Mouse (Mus musculus) induced T-regulatory cell, adult 2 months (primary cell): Measurements from ENCODE around the gene Sept8.
A peak's percentile ranks its signal among the peaks of the same experiment; 100 is the strongest.

Source experiments
- DNase-seq: peaks from one replicate; pipeline ENCODE4 v3.0.0-alpha.2; 2012; ENCODE audit warnings: low read depth

Sept8 gene

DNA sequence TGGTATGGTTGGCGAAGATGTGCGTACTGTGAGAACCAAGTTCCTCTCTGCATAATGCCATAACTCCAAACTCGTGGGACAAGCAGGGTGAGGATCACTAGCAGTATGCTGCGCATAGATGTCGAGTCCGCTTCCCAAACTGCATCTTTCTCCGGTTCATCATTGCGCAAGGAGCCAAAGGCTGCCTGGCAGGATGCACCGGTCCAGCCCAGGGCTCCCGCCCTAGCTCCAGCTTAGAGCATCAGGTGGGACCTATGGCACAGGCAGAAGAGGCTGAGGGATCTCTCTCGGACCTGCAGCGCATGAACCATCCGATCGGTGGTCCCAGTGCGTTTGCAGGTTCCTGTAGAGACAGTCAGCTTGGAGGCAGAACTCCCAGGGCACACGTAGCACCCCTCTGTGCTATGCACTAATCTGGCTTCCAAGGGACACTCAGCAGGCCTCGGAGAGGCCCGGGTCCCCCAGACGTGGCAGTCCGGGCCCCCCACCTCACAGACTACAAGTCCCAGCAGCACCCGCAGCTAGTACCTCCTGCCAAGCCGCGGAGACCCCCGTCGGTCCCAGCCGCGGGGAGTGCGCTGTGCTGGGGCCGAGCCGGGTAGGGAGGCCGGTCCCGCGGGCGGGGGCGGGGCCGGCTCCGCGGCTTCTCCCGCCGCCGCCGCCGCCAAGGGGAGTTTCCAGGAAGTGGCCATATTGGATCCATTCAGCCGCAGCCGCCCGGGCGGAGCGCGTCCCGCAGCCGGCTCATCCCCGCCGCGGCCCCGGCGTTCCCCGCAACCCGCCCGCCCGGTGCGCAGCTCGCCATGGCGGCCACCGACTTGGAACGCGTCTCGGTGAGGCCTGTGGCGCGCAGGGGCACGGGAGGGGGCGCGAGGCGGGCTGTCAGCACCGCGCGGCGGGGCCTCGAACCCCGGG lies at the start of gene Sept8:
Gene Sept8, plus strand, starts transcription at position 51 of the 915 bp plus-strand sequence.
- peak; percentile 71 for DNase-seq

- DNase-seq: no peak
Observed at GRCm38 (mm10) chr11:53469294-53469967, 49.6 kb upstream of the Sept8 start.

DNA sequence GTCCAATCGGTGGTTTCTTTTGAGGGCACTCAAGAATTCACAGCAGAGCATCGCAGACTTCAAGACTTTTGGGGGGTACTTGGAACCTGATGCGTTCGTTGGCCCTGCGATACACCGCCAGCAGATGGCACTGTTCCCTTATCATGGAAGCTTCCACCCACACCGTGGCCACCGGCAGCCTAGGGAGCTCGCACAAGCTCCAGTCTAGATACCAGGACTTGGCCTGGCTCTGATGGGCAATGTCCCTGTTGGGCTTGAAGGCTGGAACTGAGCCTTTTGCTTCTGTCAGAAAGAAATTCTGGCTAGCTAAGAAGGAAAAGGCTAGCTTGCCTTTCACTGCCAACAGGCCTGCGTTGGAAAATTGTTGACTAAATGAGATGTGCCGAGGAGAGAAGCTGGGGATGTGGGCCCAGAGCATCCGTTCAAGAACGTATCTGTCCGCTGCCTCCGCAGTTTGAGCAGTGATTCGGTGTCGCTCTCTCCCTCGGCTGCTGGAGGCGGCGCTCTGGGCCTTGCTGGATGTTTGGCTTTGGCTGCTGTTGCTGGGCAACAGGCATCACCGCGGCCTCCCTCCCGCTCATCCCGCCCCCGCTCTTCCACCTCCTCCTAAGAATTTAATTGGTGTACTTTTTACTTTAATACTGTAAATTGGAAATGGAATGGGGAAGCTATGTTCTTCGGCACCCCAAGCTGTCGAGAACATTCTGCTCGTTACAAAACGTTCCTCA lies 48.9 kb upstream of the Sept8 start, which contains the start of gene Gm9837:
Gene Gm9837, minus strand, starts transcription at position 512 of the 728 bp plus-strand sequence.
- peak; percentile 91 for DNase-seq

GRCm38 (mm10) chr11:53472709-53473108 lies 46.3 kb upstream of the Sept8 start:
- no peak for DNase-seq

DNA sequence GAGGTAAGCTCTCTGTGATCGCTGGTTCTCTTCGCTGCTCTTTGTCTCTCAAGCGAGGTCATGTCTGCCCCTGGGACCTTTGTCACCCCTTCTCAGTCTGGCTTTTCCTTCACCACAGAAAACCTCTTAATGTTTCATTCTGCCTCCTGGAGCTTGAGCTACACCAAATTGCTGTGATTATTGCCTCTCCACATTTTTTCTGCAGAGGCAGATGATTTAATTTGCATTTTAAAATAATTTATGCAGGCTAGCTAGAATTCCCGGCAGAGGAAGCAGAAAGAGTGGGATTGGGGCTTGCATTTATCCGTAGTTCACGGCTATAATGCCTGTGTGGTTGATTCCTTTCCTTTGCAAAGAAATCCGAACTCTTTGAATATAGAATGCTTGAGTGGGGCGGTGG lies 43.4 kb upstream of the Sept8 start:
- no peak for DNase-seq

DNA sequence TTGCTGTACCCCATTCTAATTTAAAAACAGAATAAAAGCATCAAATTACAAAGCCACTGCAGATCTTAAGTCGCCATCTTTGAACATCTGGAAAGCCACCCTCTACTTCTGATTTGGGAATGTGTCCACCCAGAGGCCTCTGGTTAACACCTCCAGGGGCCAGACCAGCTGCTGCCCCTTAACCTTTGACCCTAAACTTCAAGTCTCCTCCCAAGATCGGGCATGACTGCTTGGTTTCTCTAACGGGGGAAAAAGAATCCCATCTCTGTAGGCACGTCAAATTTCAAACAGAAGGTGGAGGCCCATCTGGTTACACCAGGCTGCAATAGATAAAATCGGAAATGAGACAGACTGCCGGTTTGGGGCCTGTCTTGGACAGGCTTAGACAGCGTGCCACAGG lies 41.2 kb upstream of the Sept8 start:
- DNase-seq: no peak

DNA sequence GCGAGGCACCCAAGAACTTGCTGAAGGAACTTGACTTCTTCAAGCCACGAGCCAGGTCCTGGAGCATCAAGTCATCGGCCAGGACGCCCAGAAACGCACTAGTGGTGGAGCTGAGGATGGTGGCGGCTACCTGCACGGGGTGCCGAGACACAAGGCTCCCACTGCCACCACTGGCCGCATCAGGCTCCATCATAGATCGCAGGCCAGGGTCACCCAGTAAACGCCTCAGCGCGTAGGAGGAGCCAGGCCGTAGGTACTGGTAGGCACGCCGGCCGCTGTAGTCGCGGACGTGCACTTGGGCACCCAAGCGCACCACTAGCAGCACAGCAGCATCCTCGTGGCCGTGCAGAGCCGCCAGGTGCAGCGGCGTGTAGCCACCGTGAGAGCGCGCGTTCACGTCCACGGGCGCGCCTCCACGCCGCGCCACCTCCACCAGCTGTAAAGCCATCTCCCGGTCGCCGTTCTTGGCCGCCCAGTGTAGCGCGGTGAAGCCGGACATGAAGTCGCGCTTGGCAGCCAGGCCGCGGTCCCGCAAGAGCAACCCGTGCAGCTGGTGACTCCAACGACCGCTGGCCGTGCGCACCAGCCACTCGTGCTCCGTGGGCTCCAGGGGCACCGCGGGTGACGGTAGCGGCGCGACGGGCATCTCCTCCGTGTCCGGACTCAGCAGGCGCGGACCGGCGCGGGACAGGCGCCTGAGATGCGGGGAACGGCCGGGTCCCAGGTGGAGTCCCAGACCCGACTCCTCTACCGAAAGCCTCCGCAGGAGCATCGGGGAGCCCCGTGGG lies 40.5 kb upstream of the Sept8 start:
- no peak for DNase-seq

- DNase-seq: no peak
Observed at GRCm38 (mm10) chr11:53479171-53479782, 39.8 kb upstream of the Sept8 start.

DNA sequence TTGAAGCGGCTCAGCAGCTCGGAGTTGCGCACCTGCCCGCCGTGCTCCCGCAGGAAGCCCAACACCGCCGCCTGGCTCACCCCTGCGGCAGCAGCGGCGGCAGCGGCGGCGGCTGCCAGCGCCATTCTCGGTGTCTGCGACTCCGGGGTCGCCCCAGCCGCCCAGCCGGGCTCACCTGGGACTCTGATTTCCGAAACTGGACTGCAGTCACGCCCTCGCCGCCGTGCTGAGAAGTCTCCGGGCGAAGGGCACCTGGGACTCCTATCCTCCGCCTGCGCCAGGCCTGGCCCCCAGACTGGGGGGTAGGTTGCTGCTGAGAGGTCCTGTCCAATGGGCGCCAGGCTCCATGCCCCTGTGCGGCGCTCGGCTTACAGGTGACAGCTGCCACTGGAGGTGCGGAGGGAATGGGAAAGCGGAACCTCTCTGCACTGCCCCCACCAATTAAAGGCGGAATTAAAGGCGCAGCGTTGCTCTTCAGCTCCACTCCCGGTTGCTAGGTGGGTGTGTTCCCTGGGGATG lies 39.2 kb upstream of the Sept8 start, which contains the start of the genes Gm9945 and Sowaha:
Gene Gm9945, plus strand, starts transcription at position 384 of the 519 bp plus-strand sequence.
Gene Sowaha, minus strand, starts transcription at position 492 of the 519 bp plus-strand sequence.
- DNase-seq: peak; percentile 18

DNA sequence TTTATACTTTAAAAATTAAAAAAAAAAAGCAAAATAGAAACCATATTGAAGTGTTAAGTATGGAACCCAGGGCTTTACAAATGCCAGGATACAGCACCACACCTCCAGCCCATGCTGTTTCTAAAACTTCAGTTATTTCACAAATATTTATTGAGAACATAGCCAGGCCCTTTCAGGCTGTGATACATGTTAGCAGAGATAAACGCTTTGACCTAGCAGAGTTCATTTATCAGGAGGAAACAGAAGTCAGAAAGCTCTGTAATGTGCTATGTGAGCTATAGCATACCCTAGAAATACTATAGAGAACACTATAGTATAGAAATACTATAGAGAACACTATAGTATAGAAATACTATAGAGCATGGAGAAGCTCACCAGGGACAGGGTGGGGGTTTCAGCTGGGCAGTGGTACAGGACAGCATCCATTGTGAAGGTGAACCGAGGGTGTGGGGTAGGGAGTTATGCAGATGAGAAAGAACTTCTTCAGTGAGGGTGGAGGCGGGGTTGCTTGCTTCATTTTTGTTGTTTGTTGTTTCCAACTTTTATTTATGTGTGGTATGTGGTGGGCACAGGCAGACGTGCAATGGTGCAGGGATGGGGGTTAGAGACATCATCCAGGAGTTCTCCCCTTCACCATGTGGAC lies 37.8 kb upstream of the Sept8 start:
- DNase-seq: no peak

GRCm38 (mm10) chr11:53483159-53483891 lies 35.7 kb upstream of the Sept8 start:
- DNase-seq: no peak

- peak; percentile 29 for DNase-seq
Observed at GRCm38 (mm10) chr11:53485719-53486118, 33.3 kb upstream of the Sept8 start.

GRCm38 (mm10) chr11:53486351-53486750 lies 32.7 kb upstream of the Sept8 start:
- no peak for DNase-seq

DNA sequence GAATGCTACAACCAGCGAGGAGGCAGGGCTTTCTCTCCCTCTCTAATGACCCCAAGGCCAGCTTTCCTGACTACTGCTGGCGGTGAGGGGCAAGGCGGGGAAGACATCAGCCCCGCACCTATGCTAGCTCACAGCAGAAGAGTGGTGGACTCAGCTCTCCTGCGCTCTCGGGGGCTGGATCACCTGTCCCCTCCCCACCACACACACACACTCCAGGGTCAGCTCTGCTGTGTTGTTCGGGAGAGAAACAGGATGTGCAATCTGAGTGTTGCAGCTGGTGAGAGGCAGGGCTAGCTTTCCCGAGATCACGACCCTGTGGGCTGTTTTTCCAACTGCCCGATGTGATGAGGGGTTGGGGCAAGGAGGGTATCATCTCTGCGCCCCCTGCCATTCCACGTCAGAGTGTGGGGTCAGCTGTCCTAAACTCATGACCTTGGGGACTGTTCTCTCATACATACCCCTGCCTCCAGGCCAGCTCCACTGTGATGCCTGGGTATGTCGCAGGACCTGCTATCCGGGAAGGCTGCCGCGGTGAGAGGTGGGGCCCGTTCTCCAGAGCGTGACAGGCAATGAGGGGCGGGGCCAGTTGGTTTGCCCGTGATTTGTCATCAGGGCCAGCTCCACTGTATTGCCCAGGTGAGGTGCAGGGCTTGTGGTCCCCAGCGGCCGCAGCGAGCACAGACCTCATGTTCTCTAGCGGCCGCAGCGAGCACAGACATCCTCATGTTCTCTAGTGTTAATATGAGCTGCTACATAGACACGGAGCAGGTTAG lies 32.0 kb upstream of the Sept8 start:
- peak; percentile 35 for DNase-seq

DNA sequence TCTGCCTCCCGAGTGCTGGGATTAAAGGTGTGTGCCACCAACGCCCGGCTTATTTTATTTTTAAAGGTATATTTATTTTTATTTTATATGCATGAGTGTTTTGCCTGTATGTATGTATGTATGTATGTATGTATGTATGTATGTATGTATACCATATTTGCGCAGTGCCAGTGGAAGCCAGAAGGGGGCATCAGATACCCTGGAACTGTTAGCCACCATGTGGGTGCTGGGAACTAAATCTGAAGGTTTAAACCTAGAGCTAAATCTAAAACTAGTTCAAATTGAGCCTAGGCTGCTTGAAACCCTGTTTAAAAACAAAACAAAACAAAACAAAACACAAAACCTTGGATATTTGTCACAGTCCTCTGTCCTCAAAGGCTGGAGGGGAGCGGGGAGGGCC lies 30.1 kb upstream of the Sept8 start:
- no peak for DNase-seq

- DNase-seq: no peak
Observed at GRCm38 (mm10) chr11:53489421-53489820, 29.6 kb upstream of the Sept8 start.

GRCm38 (mm10) chr11:53491954-53492401 lies 27.1 kb upstream of the Sept8 start:
- DNase-seq: no peak

- DNase-seq: no peak
Observed at GRCm38 (mm10) chr11:53493243-53493955, 25.7 kb upstream of the Sept8 start.
